Mouse (Mus musculus) left cerebral cortex, adult 2 months (tissue): ENCODE measurements around the gene Pink1. TPM values are rescaled to one million over a fixed set of nuclear protein-coding genes. Genes with fewer than 3 reads are reported as not detected.

Experiments used
- DNase-seq, 2 experiments: peaks; one replicate each; pipeline ENCODE4 v3.0.0; 2021 to 2022; ENCODE audit warnings: low spot score in 2 of 2, mixed read lengths in 1 of 2; ENCODE audit errors: extremely low spot score in 1 of 2
- H3K27ac ChIP-seq: fragments of 200-600 bp; 2 replicates; pipeline ENCODE4 v1.8.1; 2022
- H3K4me3 ChIP-seq: fragments of 200-600 bp; 2 replicates; pipeline ENCODE4 v1.8.1; 2022
- CTCF ChIP-seq: fragments of 200-600 bp; IDR thresholded peaks from 2 replicates; pipeline ENCODE4 v1.8.1; 2022; ENCODE audit warnings: antibody characterized with exemption, mild to moderate bottlenecking, moderate library complexity
- intact Hi-C: fragments of 180-260 bp; cut with DNase I; formaldehyde crosslinking; loops from one replicate; pipeline ENCODE4 v1.15.1; 2025
- microRNA-seq, 2 experiments: library from miRNA; unstranded; fragments of <30 nt; microRNA quantifications; one replicate each; pipeline ENCODE4 v1.2.0; 2021
- total RNA-seq, 2 experiments: library from RNA; stranded (reverse); gene quantifications; 2 replicates each; pipeline ENCODE4 v1.2.3; 2021

Pink1 gene
- total RNA-seq, 2 experiments from 2014 or later = 302 to 313 TPM

DNA sequence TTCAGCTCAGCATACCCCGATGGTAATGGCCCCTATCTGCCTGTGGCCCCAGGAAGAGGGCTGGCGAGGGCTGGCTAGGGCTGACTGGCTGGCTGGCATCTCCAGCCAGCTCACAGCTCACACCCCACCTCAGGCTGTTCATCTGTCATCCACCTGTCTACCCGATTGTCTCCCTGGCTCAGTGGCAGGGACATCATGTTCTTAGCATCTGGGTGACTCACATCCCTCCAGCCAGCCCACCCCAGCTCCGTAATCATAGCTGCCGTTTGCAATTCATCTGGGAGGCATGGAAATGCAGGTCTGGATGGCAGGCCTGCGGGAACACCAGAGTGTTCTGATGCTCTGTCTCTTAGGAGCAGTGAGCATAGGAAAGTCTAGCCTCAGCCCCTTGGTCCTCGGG, 47.8 kb downstream of the Pink1 start:
- peak; percentile 52 to 56 for DNase-seq
- H3K27ac ChIP-seq = peak overlapping the region; percentile 70
- H3K4me3 ChIP-seq = no peak overlapping the region
- intact Hi-C loops = no loop called here
- no peak for TF ChIP-seq CTCF

GRCm38 (mm10) chr4:138272011-138272997, 53.8 kb downstream of the Pink1 start:
- peak overlapping the region; percentile 93 for H3K27ac ChIP-seq
- intact Hi-C loops = loop anchor here (1.0 kb wide), 1 partner anchor 22 kb away; the partner anchor contains the start of genes Kif17 and Sh2d5
- no peak overlapping the region for H3K4me3 ChIP-seq
- no peak for TF ChIP-seq CTCF
- peak; percentile 45 to 57 for DNase-seq

DNA sequence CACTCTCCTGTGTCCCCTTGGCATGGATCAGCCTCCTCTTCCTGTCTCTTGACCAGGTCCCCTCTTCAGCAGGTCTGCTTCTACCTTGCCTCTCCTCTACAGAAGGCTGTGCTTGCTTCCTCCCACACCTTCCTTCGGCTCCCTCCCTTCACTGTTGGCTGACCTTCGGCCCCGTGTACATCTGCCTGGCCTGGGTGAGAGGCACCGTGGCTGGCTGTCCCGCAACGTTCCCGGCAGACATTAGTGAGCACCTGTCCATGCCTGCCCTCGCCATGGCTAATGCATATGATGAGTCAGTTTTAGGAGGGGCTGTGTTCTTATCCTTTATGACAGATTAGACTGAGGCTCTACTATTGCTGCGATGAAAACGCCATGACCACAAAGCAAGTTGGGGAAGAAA, 58.2 kb downstream of the Pink1 start:
- Histone ChIP-seq H3K4me3 (no peak overlapping the region), H3K27ac (no peak overlapping the region)
- intact Hi-C loops = no loop called here
- DNase-seq = no peak
- TF ChIP-seq CTCF = no peak

Small RNAs within 50 kb of the gene (microRNA-seq; reads per million reads assigned to microRNA genes)
- 0 reads per million in 2 experiments for gene Gm27646
- gene Mir7019 = 17.7 to 20.2 reads per million in 2 experiments

Other genes starting within 250 kb of the Pink1 start
- gene Hp1bp3, start 110.0 kb downstream of the Pink1 start, total RNA-seq = 100 to 1,000 TPM; 178 to 183 TPM
- gene Sh2d5, start 75.9 kb downstream of the Pink1 start, total RNA-seq = 10 to 100 TPM; 68.9 to 75.7 TPM
- gene Kif17, start 75.9 kb downstream of the Pink1 start, total RNA-seq = 10 to 100 TPM; 29.4 to 31.0 TPM
- 10 to 100 TPM; 82.4 to 88.9 TPM for gene Ddost, start 21.6 kb downstream of the Pink1 start, total RNA-seq
- gene Cda, start 41.7 kb upstream of the Pink1 start, total RNA-seq = 1 to 10 TPM; 3.8 to 4.0 TPM
- gene Fam43b, start 70.2 kb upstream of the Pink1 start, total RNA-seq = 10 to 100 TPM; 33.4 to 42.4 TPM
- gene Mul1, start 108.4 kb upstream of the Pink1 start, total RNA-seq = 10 to 100 TPM; 63.0 to 65.1 TPM
- 1,000 to 10,000 TPM; 1,332 to 1,386 TPM for gene Camk2n1, start 128.0 kb upstream of the Pink1 start, total RNA-seq